Mouse (Mus musculus) forebrain, embryonic 15.5 days (tissue): ENCODE results near the gene Vmn2r11. TPM values are rescaled to one million over a fixed set of nuclear protein-coding genes. Genes with fewer than 3 reads are reported as not detected.
"Not testable (repeated sequence)": the region's sequence is repeated elsewhere in the genome, so short reads cannot be mapped to it uniquely, and the experiment has no call there.

ENCODE experiments used
- ATAC-seq: fragments of 200-750 bp; cut with Nextera tagmentation; replicated peaks from 2 replicates; pipeline ENCODE4 v1.8.0; 2017; ENCODE audit warnings: mild to moderate bottlenecking, moderate TSS enrichment, moderate library complexity
- H3K27ac ChIP-seq: fragments of 300-500 bp; sonication (generic); replicated peaks from 2 replicates; pipeline ENCODE4 v1.5.1; 2015; ENCODE audit warnings: mild to moderate bottlenecking, inconsistent platforms
- H3K27me3 ChIP-seq: fragments of 300-500 bp; sonication (generic); 2 replicates; pipeline ENCODE4 v1.6.1; 2015; ENCODE audit warnings: inconsistent platforms
- H3K36me3 ChIP-seq: fragments of 300-500 bp; sonication (generic); 2 replicates; pipeline ENCODE4 v1.6.1; 2015; ENCODE audit warnings: mild to moderate bottlenecking, inconsistent platforms
- H3K4me1 ChIP-seq: fragments of 300-500 bp; sonication (generic); 2 replicates; pipeline ENCODE4 v1.6.1; 2015; ENCODE audit warnings: inconsistent platforms
- H3K4me2 ChIP-seq: fragments of 300-500 bp; sonication (generic); replicated peaks from 2 replicates; pipeline ENCODE4 v1.6.1; 2015; ENCODE audit warnings: mild to moderate bottlenecking, inconsistent platforms
- H3K4me3 ChIP-seq: fragments of 300-500 bp; sonication (generic); 2 replicates; pipeline ENCODE4 v1.5.1; 2015; ENCODE audit warnings: mild to moderate bottlenecking, inconsistent platforms
- H3K9ac ChIP-seq: fragments of 300-500 bp; sonication (generic); replicated peaks from 2 replicates; pipeline ENCODE4 v1.6.1; 2015; ENCODE audit warnings: mild to moderate bottlenecking, inconsistent platforms
- H3K9me3 ChIP-seq: fragments of 300-500 bp; sonication (generic); 2 replicates; pipeline ENCODE4 v1.6.1; 2016; ENCODE audit warnings: inconsistent platforms
- WGBS: fragments of 180-500 bp; shearing (Covaris S2); methylation state at CpG from one replicate; pipeline ENCODE4 v1.1.7; 2015; ENCODE audit warnings: mixed read lengths; 5-methylcytosine and 5-hydroxymethylcytosine counted together
- polyA plus RNA-seq: library from polyadenylated mRNA; unstranded; fragments of >200 nt; fragmentation: Nextera tagmentation; extraction: Ambion mirVana; gene quantifications from 2 replicates; pipeline ENCODE4 v1.2.1, GENCODE M21; 2015

The Vmn2r11 gene
- not detected in 2 replicates for polyA plus RNA-seq

DNA sequence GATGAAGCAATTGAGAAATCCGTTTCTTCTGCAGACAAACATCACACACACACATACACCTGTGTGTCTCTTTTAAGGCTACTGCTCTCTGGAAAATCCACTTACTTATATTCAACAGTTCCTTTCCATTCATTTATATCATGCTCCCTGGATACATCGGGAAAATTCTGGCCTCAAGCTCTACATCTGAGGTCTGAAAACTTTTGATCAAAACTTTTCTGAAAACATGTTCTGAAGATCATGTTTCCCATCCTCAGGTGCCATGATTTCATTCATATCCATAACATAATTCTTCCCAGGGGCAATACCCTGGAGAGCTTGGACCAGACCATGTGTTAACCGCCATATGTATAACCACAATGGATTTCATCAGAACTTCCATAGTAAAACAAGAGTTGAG, at the start of gene Vmn2r11:
Vmn2r11 (minus strand) TSS at position 101 of the 400 bp plus-strand sequence.
- not testable (repeated sequence) for H3K9me3 ChIP-seq, H3K4me2 ChIP-seq, H3K27me3 ChIP-seq, H3K4me3 ChIP-seq, H3K27ac ChIP-seq, H3K9ac ChIP-seq, H3K4me1 ChIP-seq, H3K36me3 ChIP-seq, ATAC-seq
- WGBS: 90% methylated on average over 3 of the region's 3 CpGs

DNA sequence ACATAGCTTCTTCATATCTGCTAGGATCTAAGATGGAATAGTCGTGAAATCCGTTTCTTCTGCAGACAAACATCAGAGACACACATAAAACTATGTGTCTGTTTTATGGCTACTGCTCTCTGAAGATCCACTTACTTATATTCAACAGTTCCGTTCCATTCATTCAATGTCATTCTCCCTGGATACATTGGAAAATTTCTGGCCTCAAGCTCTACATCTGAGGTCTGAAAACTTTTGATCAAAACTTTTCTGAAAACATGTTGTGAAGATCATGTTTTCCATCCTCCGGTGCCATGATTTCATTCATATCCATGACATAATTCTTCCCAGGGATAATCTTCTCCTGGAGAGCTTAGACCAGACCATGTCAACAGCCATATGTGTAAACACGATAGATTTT, 38.5 kb upstream of the Vmn2r11 start, which contains the start of gene Vmn2r12:
Vmn2r12 (minus strand) TSS at position 101 of the 400 bp plus-strand sequence.
- not testable (repeated sequence) for H3K4me3 ChIP-seq, H3K36me3 ChIP-seq, H3K4me2 ChIP-seq, H3K9ac ChIP-seq, H3K4me1 ChIP-seq, H3K27ac ChIP-seq, H3K27me3 ChIP-seq, ATAC-seq
- WGBS: 83% methylated on average over 5 of the region's 5 CpGs
- H3K9me3 ChIP-seq: peaks cover 13% of the 10 kb centered on the region; the same call in 1 of the 2 replicates

DNA sequence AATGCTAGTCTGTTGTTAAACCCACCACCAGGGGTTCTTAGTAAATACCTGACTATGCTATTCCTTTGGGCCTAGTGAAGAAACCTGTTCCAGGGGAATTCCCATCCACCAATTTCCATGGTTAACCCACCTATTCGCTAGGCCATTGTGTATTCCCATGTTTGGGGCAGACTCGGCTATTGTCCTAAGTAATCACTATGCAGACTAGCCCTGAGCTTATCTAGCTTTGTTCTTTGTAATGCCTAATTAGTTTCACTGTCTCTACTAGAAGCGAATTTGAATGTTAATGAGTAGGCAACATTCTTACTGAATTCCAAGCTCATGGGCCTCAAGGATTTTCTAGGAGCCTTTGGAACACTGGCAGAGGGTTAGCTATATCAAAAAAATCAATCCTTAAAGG, 37.1 kb upstream of the Vmn2r11 start:
- H3K4me3 ChIP-seq, H3K4me1 ChIP-seq, H3K27ac ChIP-seq, H3K36me3 ChIP-seq, ATAC-seq, H3K9ac ChIP-seq, H3K4me2 ChIP-seq, H3K27me3 ChIP-seq: not testable (repeated sequence)
- H3K9me3 ChIP-seq: peaks cover 13% of the 10 kb centered on the region; the same call in 1 of the 2 replicates
- 75% methylated on average over 3 of the region's 3 CpGs for WGBS

- not testable (repeated sequence) for H3K27ac ChIP-seq, H3K9ac ChIP-seq
- WGBS: 49% methylated on average over 4 of the region's 4 CpGs
These were observed 12.6 kb upstream of the Vmn2r11 start for GRCm38 (mm10) chr5:109072016-109072415.

GRCm38 (mm10) chr5:109055286-109055685, 4.1 kb downstream of the Vmn2r11 start:
- Histone ChIP-seq H3K36me3 (no peaks in the 10 kb centered on the region), H3K27me3 (no peaks in the 10 kb centered on the region), H3K4me2 (no peak overlapping the region), H3K9me3 (0 out of 2 replicates have a peak, but pooled peaks cover 1% of the 10 kb centered on the region), H3K9ac (no peak overlapping the region), H3K4me1 (no peaks in the 10 kb centered on the region), H3K27ac (no peak overlapping the region), H3K4me3 (no peak overlapping the region)
- no peak for ATAC-seq
- 74% methylated on average over 1 of the region's 1 CpGs for WGBS

More at GRCm38 (mm10) chr5:109072016-109072415, 12.6 kb upstream of the Vmn2r11 start:
- H3K9me3 ChIP-seq, H3K36me3 ChIP-seq, H3K4me3 ChIP-seq, ATAC-seq, H3K4me1 ChIP-seq, H3K4me2 ChIP-seq, H3K27me3 ChIP-seq: not testable (repeated sequence)

DNA sequence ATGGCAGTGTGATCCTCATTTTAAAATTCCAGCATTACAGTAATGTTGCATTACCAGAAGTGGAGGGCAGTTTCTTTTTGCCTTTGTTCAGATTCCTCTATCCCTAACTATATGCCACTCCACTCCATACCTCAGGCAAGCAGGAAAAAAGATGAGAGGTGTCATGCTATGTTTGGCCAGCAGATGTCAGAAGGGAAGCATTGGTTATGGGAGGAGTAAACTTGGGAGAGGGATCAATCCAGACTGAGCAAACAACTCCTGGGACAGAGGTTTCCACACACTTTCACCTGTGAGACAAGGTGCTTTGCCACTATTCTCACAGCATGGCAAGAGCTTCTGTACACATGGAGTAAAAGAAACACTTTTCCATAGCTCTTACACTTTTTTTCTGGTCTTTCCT, 26.8 kb downstream of the Vmn2r11 start:
- ATAC-seq: no peak
- Histone ChIP-seq H3K27me3 (no peaks in the 10 kb centered on the region), H3K9me3 (peaks cover 7% of the 10 kb centered on the region; the same call in 1 of the 2 replicates), H3K9ac (no peak overlapping the region), H3K36me3 (no peaks in the 10 kb centered on the region), H3K4me3 (no peak overlapping the region), H3K27ac (no peak overlapping the region), H3K4me2 (no peak overlapping the region), H3K4me1 (no peaks in the 10 kb centered on the region)

- not testable (repeated sequence) for H3K27me3 ChIP-seq, H3K36me3 ChIP-seq, ATAC-seq, H3K4me3 ChIP-seq, H3K4me2 ChIP-seq, H3K4me1 ChIP-seq, H3K27ac ChIP-seq, H3K9ac ChIP-seq
- 0 out of 2 replicates have a peak, but pooled peaks cover 10% of the 10 kb centered on the region for H3K9me3 ChIP-seq
These were observed 52.9 kb downstream of the Vmn2r11 start, which contains the start of gene Vmn2r10 for GRCm38 (mm10) chr5:109006427-109006826. Gene Vmn2r10, minus strand, starts transcription at chr5:109006527.

Other genes starting within 250 kb of the Vmn2r11 start
- not detected in 2 replicates for gene Vmn2r9, start 207.0 kb downstream of the Vmn2r11 start, polyA plus RNA-seq
- not detected in 2 replicates for gene Vmn2r10, start 53.0 kb downstream of the Vmn2r11 start, polyA plus RNA-seq
- not detected in 2 replicates for gene Vmn2r12, start 38.4 kb upstream of the Vmn2r11 start, polyA plus RNA-seq
- gene Vmn2r13, start 132.6 kb upstream of the Vmn2r11 start, polyA plus RNA-seq: not detected in 2 replicates
- gene Vmn2r14, start 165.1 kb upstream of the Vmn2r11 start, polyA plus RNA-seq: not detected in 2 replicates
- gene Vmn2r15, start 238.1 kb upstream of the Vmn2r11 start, polyA plus RNA-seq: not detected in 2 replicates